Mouse (Mus musculus) embryonic fibroblast, embryonic 13.5 days (primary cell): Measurements from ENCODE around the gene Mon2. TPM values are rescaled to one million over a fixed set of nuclear protein-coding genes. Genes with fewer than 3 reads are reported as not detected.

Experiments used
- H3K27ac ChIP-seq: 2 replicates; pipeline ENCODE4 v1.5.1; 2012; ENCODE audit warnings: low read length, control low read depth, inconsistent platforms; ENCODE audit not compliant: insufficient read depth
- H3K4me1 ChIP-seq: 2 replicates; pipeline ENCODE4 v1.6.1; 2011; ENCODE audit warnings: low read length; ENCODE audit not compliant: control insufficient read depth, insufficient read depth
- H3K4me3 ChIP-seq: 2 replicates; pipeline ENCODE4 v1.5.1; 2011; ENCODE audit warnings: mild to moderate bottlenecking, control low read depth, low read length; ENCODE audit not compliant: insufficient read depth
- CTCF ChIP-seq: IDR thresholded peaks from 2 replicates; pipeline ENCODE4 v1.5.1; 2011; ENCODE audit warnings: mild to moderate bottlenecking, control low read depth, low read length, moderate library complexity, borderline replicate concordance; ENCODE audit not compliant: insufficient read depth
- POLR2A ChIP-seq: IDR thresholded peaks from 2 replicates; pipeline ENCODE4 v1.6.1; 2011; ENCODE audit warnings: low read depth, mild to moderate bottlenecking, control low read depth, low read length, moderate library complexity
- polyA plus RNA-seq: library from polyadenylated mRNA; stranded (reverse); fragments of >200 nt; gene quantifications from 2 replicates; pipeline ENCODE4 v1.2.4, GENCODE M21; 2011; ENCODE audit warnings: low read depth; ENCODE audit not compliant: missing spikeins, insufficient read length

Mon2 gene
- 80.7 and 89.2 TPM in 2 replicates for polyA plus RNA-seq

- H3K4me3 ChIP-seq = peak within 1 kb of the TSS; percentile 81
- peak; percentile 60 for TF ChIP-seq POLR2A
- TF ChIP-seq CTCF = no peak
Observed at GRCm38 (mm10) chr10:123076245-123077023, at the start of gene Mon2. TSS of gene Mon2 (minus strand) at chr10:123076505.

GRCm38 (mm10) chr10:123120666-123121392 is 44.5 kb upstream of the Mon2 start:
- Histone ChIP-seq H3K27ac (no peak overlapping the region), H3K4me1 (no peaks in the 10 kb centered on the region), H3K4me3 (no peak overlapping the region)
- TF ChIP-seq CTCF = no peak
- no peak for TF ChIP-seq POLR2A

More at GRCm38 (mm10) chr10:123076245-123077023, at the start of gene Mon2:
- no peaks in the 10 kb centered on the region for H3K4me1 ChIP-seq
- H3K27ac ChIP-seq = no peak within 1 kb of the TSS

- TF ChIP-seq POLR2A (no peak), CTCF (no peak)
- H3K4me3 ChIP-seq = no peak overlapping the region
- H3K27ac ChIP-seq = no peak overlapping the region
- no peaks in the 10 kb centered on the region for H3K4me1 ChIP-seq
Observed at GRCm38 (mm10) chr10:123116861-123117260, 40.6 kb upstream of the Mon2 start.

GRCm38 (mm10) chr10:123113466-123113865 is 37.2 kb upstream of the Mon2 start:
- Histone ChIP-seq H3K27ac (no peak overlapping the region), H3K4me3 (no peak overlapping the region), H3K4me1 (no peaks in the 10 kb centered on the region)
- TF ChIP-seq POLR2A (no peak), CTCF (no peak)

- H3K4me1 ChIP-seq = no peaks in the 10 kb centered on the region
- no peak for TF ChIP-seq CTCF
- no peak overlapping the region for H3K27ac ChIP-seq
- no peak overlapping the region for H3K4me3 ChIP-seq
Observed at GRCm38 (mm10) chr10:123112787-123113168, 36.5 kb upstream of the Mon2 start.

GRCm38 (mm10) chr10:123112056-123112786 is 35.9 kb upstream of the Mon2 start:
- no peaks in the 10 kb centered on the region for H3K4me1 ChIP-seq
- TF ChIP-seq POLR2A = no peak
- TF ChIP-seq CTCF = no peak
- H3K4me3 ChIP-seq = no peak overlapping the region
- no peak overlapping the region for H3K27ac ChIP-seq

GRCm38 (mm10) chr10:123110548-123110947 is 34.2 kb upstream of the Mon2 start:
- TF ChIP-seq CTCF (no peak), POLR2A (no peak)
- H3K4me3 ChIP-seq = no peak overlapping the region
- H3K4me1 ChIP-seq = no peaks in the 10 kb centered on the region
- no peak overlapping the region for H3K27ac ChIP-seq

- Histone ChIP-seq H3K4me3 (no peak overlapping the region), H3K27ac (no peak overlapping the region), H3K4me1 (no peaks in the 10 kb centered on the region)
- no peak for TF ChIP-seq CTCF
- TF ChIP-seq POLR2A = no peak
Observed at GRCm38 (mm10) chr10:123108527-123108926, 32.2 kb upstream of the Mon2 start.

GRCm38 (mm10) chr10:123108121-123108520 is 31.8 kb upstream of the Mon2 start:
- H3K4me3 ChIP-seq = no peak overlapping the region
- H3K4me1 ChIP-seq = no peaks in the 10 kb centered on the region
- no peak overlapping the region for H3K27ac ChIP-seq
- TF ChIP-seq CTCF (no peak), POLR2A (no peak)

- H3K27ac ChIP-seq = no peak overlapping the region
- no peak overlapping the region for H3K4me3 ChIP-seq
- TF ChIP-seq CTCF (no peak), POLR2A (no peak)
- no peaks in the 10 kb centered on the region for H3K4me1 ChIP-seq
Observed at GRCm38 (mm10) chr10:123101303-123101702, 25.0 kb upstream of the Mon2 start.
